Mouse (Mus musculus) CH12.LX (cell line): Measurements from ENCODE around the gene Srgap1. TPM values are rescaled to one million over a fixed set of nuclear protein-coding genes. Genes with fewer than 3 reads are reported as not detected.
A peak's percentile ranks its signal among the peaks of the same experiment; 100 is the strongest.

ENCODE experiments used
- DNase-seq: peaks from one replicate; pipeline ENCODE4 v3.0.0-alpha.2; 2013; ENCODE audit errors: extremely low read depth
- H3K27ac ChIP-seq: 2 replicates; pipeline ENCODE4 v1.5.1; 2012; ENCODE audit warnings: low read depth, mild to moderate bottlenecking, control low read depth, moderate library complexity; ENCODE audit not compliant: insufficient read depth
- H3K27me3 ChIP-seq: replicated peaks from 2 replicates; pipeline ENCODE3; 2012; ENCODE audit warnings: inconsistent platforms
- H3K36me3 ChIP-seq, 2 experiments: replicated peaks in 1 of 2; 2 replicates each; pipeline versions ENCODE3 to v1.6.1; 2012; ENCODE audit warnings: inconsistent platforms in 1 of 2, low read length in 1 of 2, mild to moderate bottlenecking in 1 of 2, mixed read lengths in 1 of 2, moderate library complexity in 1 of 2; ENCODE audit not compliant: control insufficient read depth in 1 of 2, insufficient read depth in 1 of 2
- H3K4me1 ChIP-seq, 2 experiments: 2 replicates each; pipeline ENCODE4 v1.6.1; 2012; ENCODE audit warnings: inconsistent platforms in 1 of 2, moderate library complexity in 1 of 2; ENCODE audit not compliant: insufficient read depth in 2 of 2, control insufficient read depth in 1 of 2
- H3K4me2 ChIP-seq: 2 replicates; pipeline ENCODE4 v1.6.1; 2012; ENCODE audit warnings: low read depth, mild to moderate bottlenecking, control low read depth; ENCODE audit not compliant: poor library complexity, insufficient read depth, severe bottlenecking
- H3K4me3 ChIP-seq, 3 experiments: fragments of 150-350 bp in 1 of 3; sonication (generic) in 1 of 3; replicated peaks in 1 of 3; 2 replicates each; pipeline versions ENCODE3 to v1.5.1; 2011 to 2012; ENCODE audit warnings: low read depth in 2 of 3, low read length in 2 of 3, mild to moderate bottlenecking in 2 of 3, moderate library complexity in 2 of 3, control low read depth in 1 of 3, improper control_type of control experiment in 1 of 3, inconsistent platforms in 1 of 3, mixed read lengths in 1 of 3; ENCODE audit not compliant: poor library complexity in 1 of 3
- H3K79me2 ChIP-seq: replicated peaks from 2 replicates; pipeline ENCODE4 v1.6.1; 2012; ENCODE audit warnings: mild to moderate bottlenecking, moderate library complexity; ENCODE audit not compliant: control insufficient read depth, poor library complexity, insufficient read depth, severe bottlenecking; ENCODE audit errors: extremely low read depth
- H3K9ac ChIP-seq: 2 replicates; pipeline ENCODE4 v1.6.1; 2012; ENCODE audit warnings: low read depth, mild to moderate bottlenecking, control low read depth, moderate library complexity; ENCODE audit not compliant: insufficient read depth
- H3K9me3 ChIP-seq: replicated peaks from 2 replicates; pipeline ENCODE3; 2012; ENCODE audit warnings: low read length, inconsistent platforms, mixed read lengths
- BHLHE40 ChIP-seq: IDR thresholded peaks from 2 replicates; pipeline ENCODE4 v1.6.1; 2011; ENCODE audit warnings: mild to moderate bottlenecking, low read depth, low read length, improper control_type of control experiment
- CHD1 ChIP-seq: IDR thresholded peaks from 2 replicates; pipeline ENCODE4 v1.6.1; 2012; ENCODE audit warnings: low read depth, low read length, improper control_type of control experiment, inconsistent platforms
- CHD2 ChIP-seq: IDR thresholded peaks from 2 replicates; pipeline ENCODE4 v1.6.1; 2011; ENCODE audit warnings: low read length, improper control_type of control experiment
- CTCF ChIP-seq, 2 experiments: IDR thresholded peaks in 1 of 2; conservative IDR thresholded peaks in 1 of 2; 2 replicates each; pipeline ENCODE4 v1.5.1; 2011 to 2012; ENCODE audit warnings: low read depth in 2 of 2, low read length in 2 of 2, improper control_type of control experiment in 1 of 2, inconsistent platforms in 1 of 2, mild to moderate bottlenecking in 1 of 2, moderate library complexity in 1 of 2
- ETS1 ChIP-seq: conservative IDR thresholded peaks from 2 replicates; pipeline ENCODE4 v1.6.1; 2012; ENCODE audit warnings: low read depth, mild to moderate bottlenecking, inconsistent platforms, low read length, improper control_type of control experiment, moderate library complexity
- GABPA ChIP-seq: IDR thresholded peaks from 2 replicates; pipeline ENCODE4 v1.6.1; 2012; ENCODE audit warnings: low read depth, low read length, improper control_type of control experiment, inconsistent platforms; ENCODE audit not compliant: insufficient replicate concordance
- MEF2A ChIP-seq: IDR thresholded peaks from 2 replicates; pipeline ENCODE4 v1.6.1; 2014; ENCODE audit warnings: low read depth, mild to moderate bottlenecking, inconsistent platforms, low read length, improper control_type of control experiment, borderline replicate concordance
- POLR2A ChIP-seq: IDR thresholded peaks from 2 replicates; pipeline ENCODE4 v1.6.1; 2011; ENCODE audit warnings: low read depth, mild to moderate bottlenecking, improper control_type of control experiment, low read length
- POLR2AphosphoS2 ChIP-seq: IDR thresholded peaks from 2 replicates; pipeline ENCODE4 v1.6.1; 2011; ENCODE audit warnings: low read depth, low read length, improper control_type of control experiment
- RAD21 ChIP-seq: IDR thresholded peaks from 2 replicates; pipeline ENCODE4 v1.6.1; 2011; ENCODE audit warnings: low read depth, mild to moderate bottlenecking, low read length, improper control_type of control experiment, moderate library complexity
- RCOR1 ChIP-seq: conservative IDR thresholded peaks from 2 replicates; pipeline ENCODE4 v1.6.1; 2012; ENCODE audit warnings: low read depth, mild to moderate bottlenecking, inconsistent platforms, low read length, improper control_type of control experiment
- SIN3A ChIP-seq: IDR thresholded peaks from 2 replicates; pipeline ENCODE4 v1.6.1; 2012; ENCODE audit warnings: low read length, improper control_type of control experiment, inconsistent platforms
- SMC3 ChIP-seq: IDR thresholded peaks from 2 replicates; pipeline ENCODE4 v1.6.1; 2011; ENCODE audit warnings: low read depth, low read length, improper control_type of control experiment
- TBP ChIP-seq: conservative IDR thresholded peaks from 2 replicates; pipeline ENCODE4 v1.6.1; 2011; ENCODE audit warnings: low read depth, low read length, improper control_type of control experiment
- TCF12 ChIP-seq: IDR thresholded peaks from 2 replicates; pipeline ENCODE4 v1.6.1; 2014; ENCODE audit warnings: low read depth, mild to moderate bottlenecking, inconsistent platforms, low read length, improper control_type of control experiment
- UBTF ChIP-seq: IDR thresholded peaks from 2 replicates; pipeline ENCODE4 v1.6.1; 2012; ENCODE audit warnings: low read depth, mild to moderate bottlenecking, inconsistent platforms, low read length, improper control_type of control experiment, moderate library complexity
- ZKSCAN1 ChIP-seq: IDR thresholded peaks from 2 replicates; pipeline ENCODE4 v1.6.1; 2012; ENCODE audit warnings: low read depth, inconsistent platforms, low read length, improper control_type of control experiment, borderline replicate concordance
- dilution Hi-C: fragments of 300-500 bp; cut with MboI; formaldehyde crosslinking; loops from 2 replicates; pipeline ENCODE4 v1.14.3; 2020; ENCODE audit warnings: low sequenced_read_pairs; ENCODE audit not compliant: extremely low pct_unique_long_range_greater_than_20kb, extremely low pct_ligation_motif_present
- in situ Hi-C: fragments of 300-500 bp; cut with MboI; formaldehyde crosslinking; loops from 3 replicates; pipeline ENCODE4 v1.14.3; 2019; ENCODE audit warnings: low sequenced_read_pairs, low pct_ligation_motif_present, low pct_unique_long_range_greater_than_20kb, mixed read lengths
- polyA plus RNA-seq: library from polyadenylated mRNA; unstranded; fragments of >175 nt; gene quantifications from 2 replicates; pipeline ENCODE4 v1.2.1, GENCODE M21; 2012; ENCODE audit warnings: low read depth; ENCODE audit not compliant: insufficient read length
- total RNA-seq, 2 experiments: library from RNA; depleted of rRNA; stranded (reverse); fragments of 300-350 nt in 1 of 2; fragments of >200 nt in 1 of 2; gene quantifications; 2 replicates each; pipeline ENCODE4 v1.2.3; 2012 to 2014

Gene Srgap1
- total and polyA plus RNA-seq, 3 experiments: not detected

- Histone ChIP-seq H3K4me3 (no peak overlapping the region), H3K79me2 (no peaks in the 10 kb centered on the region), H3K4me1 (no peaks in the 10 kb centered on the region), H3K27me3 (no peaks in the 10 kb centered on the region), H3K9me3 (no peaks in the 10 kb centered on the region), H3K9ac (no peak overlapping the region), H3K36me3 (no peaks in the 10 kb centered on the region), H3K27ac (no peak overlapping the region), H3K4me2 (no peak overlapping the region)
- DNase-seq: no peak
- TF ChIP-seq SMC3 (no peak), MEF2A (no peak), CHD1 (no peak), ETS1 (no peak), CHD2 (no peak)
- dilution Hi-C loops (no loop called here), in situ Hi-C loops (loop anchor here (10.0 to 25.0 kb wide), 2 partner anchors 67 to 300 kb away; no protein-coding TSS in a partner anchor)
Measured at GRCm38 (mm10) chr10:121762141-121762540, 285.0 kb downstream of the Srgap1 start.

GRCm38 (mm10) chr10:121759095-121759494 lies 288.0 kb downstream of the Srgap1 start:
- no peak overlapping the region for H3K4me3 ChIP-seq

GRCm38 (mm10) chr10:121756677-121757076 lies 290.4 kb downstream of the Srgap1 start:
- H3K9ac ChIP-seq: no peak overlapping the region
- no peak for DNase-seq
- no peak overlapping the region for H3K4me2 ChIP-seq
- H3K27ac ChIP-seq: no peak overlapping the region
- H3K36me3 ChIP-seq: peaks cover 0 to 11% of the 10 kb centered on the region in 2 experiments
- dilution Hi-C loops (no loop called here), in situ Hi-C loops (loop anchor here (25.0 kb wide), 1 partner anchor 306 kb away; no protein-coding TSS in a partner anchor)
- no peaks in the 10 kb centered on the region for H3K9me3 ChIP-seq
- H3K4me3 ChIP-seq: no peak overlapping the region
- no peaks in the 10 kb centered on the region for H3K79me2 ChIP-seq
- H3K27me3 ChIP-seq: no peaks in the 10 kb centered on the region
- peaks cover 5 to 32% of the 10 kb centered on the region in 2 experiments; a peak in 3 of 4 replicates for H3K4me1 ChIP-seq
- no peak for TF ChIP-seq POLR2A
- TF ChIP-seq ZKSCAN1: no peak
- no peak for TF ChIP-seq CHD2
- no peak for TF ChIP-seq BHLHE40
- no peak for TF ChIP-seq CHD1
- no peak for TF ChIP-seq POLR2AphosphoS2
- no peak for TF ChIP-seq UBTF
- no peak for TF ChIP-seq TBP
- TF ChIP-seq GABPA: no peak

More at GRCm38 (mm10) chr10:121759095-121759494, 288.0 kb downstream of the Srgap1 start:
- Histone ChIP-seq H3K4me2 (no peak overlapping the region), H3K27ac (no peak overlapping the region), H3K4me1 (peaks cover 4 to 26% of the 10 kb centered on the region in 2 experiments; a peak in 3 of 4 replicates), H3K36me3 (no peaks in the 10 kb centered on the region), H3K79me2 (no peaks in the 10 kb centered on the region), H3K27me3 (no peaks in the 10 kb centered on the region), H3K9ac (no peak overlapping the region), H3K9me3 (no peaks in the 10 kb centered on the region)
- dilution Hi-C loops (no loop called here), in situ Hi-C loops (loop anchor here (25.0 kb wide), 1 partner anchor 303 kb away; no protein-coding TSS in a partner anchor)
- no peak for DNase-seq
- no peak for TF ChIP-seq SIN3A
- peak; percentile 23 to 51; a peak in 2 of 4 replicates for TF ChIP-seq CTCF (conservative IDR thresholded peaks at IDR 0.05 in 1 of 2, IDR thresholded peaks at IDR 0.05 in 1 of 2; ENCODE audit: low read depth in 2 of 2, low read length in 2 of 2)
- no peak for TF ChIP-seq BHLHE40
- TF ChIP-seq TCF12: no peak
- no peak for TF ChIP-seq RCOR1
- TF ChIP-seq RAD21: peak; percentile 11
- TF ChIP-seq, all 38 proteins: peak for 2
